Mouse (Mus musculus): ENCODE measurements around the gene Mettl8. TPM values are rescaled to one million over a fixed set of nuclear protein-coding genes. Genes with fewer than 3 reads are reported as not detected.
A peak's percentile ranks its signal among the peaks of the same experiment; 100 is the strongest.

The Mettl8 gene
- polyA plus RNA-seq, 1 experiment from 2014 or later = 12.9 TPM

DNA sequence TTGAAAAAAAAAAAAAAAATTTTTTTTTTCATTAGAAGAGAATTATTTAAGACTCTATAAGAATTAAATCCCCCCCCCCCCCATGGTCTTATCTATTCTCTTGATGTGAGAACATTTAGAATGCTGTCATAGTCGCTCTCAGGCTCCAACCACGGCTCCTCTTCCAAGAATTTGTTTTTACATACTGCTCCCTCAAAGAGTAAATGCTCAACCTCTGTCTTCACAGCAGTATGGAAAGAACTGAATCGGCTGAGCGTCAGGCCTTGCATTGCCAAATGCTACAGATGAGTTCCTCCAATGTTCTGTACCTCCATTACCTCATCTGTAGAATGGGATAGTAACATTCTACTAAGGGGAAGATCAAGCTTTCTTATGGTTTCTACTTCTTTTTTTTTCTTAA lies 16.2 kb upstream of the Mettl8 start:
- no peak for ATAC-seq (ENCODE audit: low FRiP score)
- no peaks in the 10 kb centered on the region for H3K36me3 ChIP-seq
- H3K4me1 ChIP-seq = no peaks in the 10 kb centered on the region
- H3K27ac ChIP-seq (replicated peaks) = no peak overlapping the region
- H3K9ac ChIP-seq (replicated peaks) = no peak overlapping the region
- no peaks in the 10 kb centered on the region for H3K27me3 ChIP-seq (replicated peaks)
- WGBS = 95% methylated on average over 4 of the region's 4 CpGs
- H3K4me2 ChIP-seq = no peak overlapping the region
- H3K9me3 ChIP-seq (replicated peaks) = no peaks in the 10 kb centered on the region
- no peak overlapping the region for H3K4me3 ChIP-seq (replicated peaks)

- ATAC-seq (ENCODE audit: low FRiP score) = no peak
- Histone ChIP-seq H3K27ac (replicated peaks) (peak overlapping the region; percentile 96), H3K4me1 (peaks cover 19% of the 10 kb centered on the region), H3K36me3 (peaks cover 8% of the 10 kb centered on the region; the same call in 1 of the 2 replicates), H3K27me3 (replicated peaks) (no peaks in the 10 kb centered on the region), H3K9ac (replicated peaks) (peak overlapping the region; percentile 69), H3K9me3 (replicated peaks) (no peaks in the 10 kb centered on the region), H3K4me2 (peak overlapping the region; percentile 84), H3K4me3 (replicated peaks) (peak overlapping the region; percentile 71)
- 11% methylated on average over 21 of the region's 21 CpGs for WGBS
Measured at GRCm38 (mm10) chr2:71056115-71056835, 892 bp upstream of the Mettl8 start.

DNA sequence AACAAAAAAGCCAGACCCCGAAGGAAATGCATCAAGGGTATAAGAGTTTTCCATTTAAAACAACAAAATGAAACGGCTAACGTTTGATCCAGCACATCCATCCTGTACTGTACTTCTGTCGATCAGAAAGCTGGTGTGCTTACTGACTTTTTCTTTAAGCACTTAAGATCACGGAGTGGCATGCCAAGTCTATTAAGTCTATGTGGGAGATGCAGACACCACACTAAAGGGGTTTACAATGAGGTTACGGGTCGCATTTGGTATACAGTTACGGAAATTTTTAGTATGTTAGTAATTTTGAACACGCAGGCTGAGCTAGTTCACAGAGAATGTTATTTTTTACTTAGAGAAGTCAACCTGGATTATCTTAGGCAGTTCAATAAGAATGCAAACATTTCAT lies 667 bp downstream of the Mettl8 start:
- WGBS = 31% methylated on average over 9 of the region's 9 CpGs
- peak overlapping the region; percentile 96; the same call in 1 of the 2 replicates for H3K27ac ChIP-seq (replicated peaks)
- H3K9ac ChIP-seq (replicated peaks) = peak overlapping the region; percentile 81; the same call in 1 of the 2 replicates
- peak overlapping the region; percentile 71 for H3K4me3 ChIP-seq (replicated peaks)
- peak overlapping the region; percentile 84 for H3K4me2 ChIP-seq
- no peak for ATAC-seq (ENCODE audit: low FRiP score)
- peaks cover 19% of the 10 kb centered on the region for H3K4me1 ChIP-seq
- no peaks in the 10 kb centered on the region for H3K27me3 ChIP-seq (replicated peaks)
- peaks cover 5% of the 10 kb centered on the region; the same call in 1 of the 2 replicates for H3K36me3 ChIP-seq
- no peaks in the 10 kb centered on the region for H3K9me3 ChIP-seq (replicated peaks)

GRCm38 (mm10) chr2:71050511-71050910 lies 4.9 kb downstream of the Mettl8 start:
- no peaks in the 10 kb centered on the region for H3K27me3 ChIP-seq (replicated peaks)
- no peak for ATAC-seq (ENCODE audit: low FRiP score)
- no peak overlapping the region for H3K27ac ChIP-seq (replicated peaks)
- no peak overlapping the region for H3K4me2 ChIP-seq
- 87% methylated on average over 7 of the region's 7 CpGs for WGBS
- H3K9ac ChIP-seq (replicated peaks) = no peak overlapping the region
- H3K9me3 ChIP-seq (replicated peaks) = no peaks in the 10 kb centered on the region
- H3K4me1 ChIP-seq = peaks cover 17% of the 10 kb centered on the region
- H3K36me3 ChIP-seq = no peaks in the 10 kb centered on the region
- no peak overlapping the region for H3K4me3 ChIP-seq (replicated peaks)

- WGBS = 81% methylated on average over 12 of the region's 12 CpGs
- no peak for ATAC-seq (ENCODE audit: low FRiP score)
- Histone ChIP-seq H3K27ac (replicated peaks) (no peak overlapping the region), H3K4me2 (no peak overlapping the region), H3K4me3 (replicated peaks) (no peak overlapping the region), H3K9me3 (replicated peaks) (no peaks in the 10 kb centered on the region), H3K36me3 (no peaks in the 10 kb centered on the region), H3K9ac (replicated peaks) (no peak overlapping the region), H3K27me3 (replicated peaks) (no peaks in the 10 kb centered on the region), H3K4me1 (peaks cover 3% of the 10 kb centered on the region; the same call in 1 of the 2 replicates)
Measured at GRCm38 (mm10) chr2:71048896-71049295, 6.5 kb downstream of the Mettl8 start.

DNA sequence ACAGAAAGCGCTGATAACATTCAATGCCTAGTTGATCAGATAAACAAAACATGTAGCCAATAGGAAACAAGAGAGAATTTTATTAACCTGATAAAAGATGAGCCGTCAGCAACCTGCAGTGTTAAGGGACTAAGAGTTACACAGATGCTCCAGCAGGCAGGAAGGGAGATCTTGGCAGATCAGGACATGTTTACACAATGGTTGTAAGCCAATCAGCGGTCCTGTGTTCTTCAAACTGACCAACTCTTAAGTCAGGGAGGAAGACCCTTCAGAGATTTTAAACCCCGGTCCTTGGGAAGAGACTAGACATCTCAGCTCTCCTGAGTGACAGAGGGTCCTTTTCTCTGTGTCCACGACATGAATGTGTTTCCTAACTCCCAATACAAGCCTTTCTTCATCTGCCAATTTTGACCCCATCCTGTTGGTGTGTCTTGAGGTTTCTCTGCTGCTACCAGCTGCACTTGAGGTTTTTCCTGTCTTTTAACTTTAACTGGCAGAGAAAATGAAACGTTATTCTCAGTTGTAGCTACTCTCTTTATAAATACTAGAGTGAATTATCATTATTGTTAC lies 8.5 kb downstream of the Mettl8 start:
- no peak overlapping the region for H3K27ac ChIP-seq (replicated peaks)
- H3K4me3 ChIP-seq (replicated peaks) = no peak overlapping the region
- no peaks in the 10 kb centered on the region for H3K9me3 ChIP-seq (replicated peaks)
- H3K4me2 ChIP-seq = no peak overlapping the region
- H3K4me1 ChIP-seq = no peaks in the 10 kb centered on the region
- 73% methylated on average over 6 of the region's 6 CpGs for WGBS
- ATAC-seq (ENCODE audit: low FRiP score) = no peak
- H3K27me3 ChIP-seq (replicated peaks) = no peaks in the 10 kb centered on the region
- no peak overlapping the region for H3K9ac ChIP-seq (replicated peaks)
- no peaks in the 10 kb centered on the region for H3K36me3 ChIP-seq

DNA sequence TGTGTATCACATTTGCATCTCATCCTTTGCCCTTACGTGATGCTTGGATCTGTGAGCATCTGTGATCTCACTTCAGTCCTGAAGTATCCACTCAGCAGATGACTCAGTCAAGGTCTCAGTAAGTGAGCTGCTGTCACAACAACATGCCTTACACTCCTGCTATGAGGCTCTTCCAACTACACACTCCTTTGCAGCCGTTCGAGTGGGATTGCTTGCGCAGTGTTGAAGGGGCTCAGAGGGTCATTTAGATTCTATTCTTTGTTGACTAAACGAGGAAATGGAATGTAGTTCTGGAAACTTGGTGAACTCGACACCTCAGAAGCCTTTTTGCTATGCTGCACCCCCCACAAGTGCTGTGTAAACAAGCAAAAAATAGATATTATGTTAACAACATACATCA lies 9.2 kb downstream of the Mettl8 start:
- H3K27me3 ChIP-seq (replicated peaks) = no peaks in the 10 kb centered on the region
- no peaks in the 10 kb centered on the region for H3K36me3 ChIP-seq
- H3K27ac ChIP-seq (replicated peaks) = no peak overlapping the region
- 76% methylated on average over 6 of the region's 6 CpGs for WGBS
- no peak overlapping the region for H3K4me2 ChIP-seq
- no peaks in the 10 kb centered on the region for H3K4me1 ChIP-seq
- ATAC-seq (ENCODE audit: low FRiP score) = no peak
- no peaks in the 10 kb centered on the region for H3K9me3 ChIP-seq (replicated peaks)
- no peak overlapping the region for H3K4me3 ChIP-seq (replicated peaks)
- H3K9ac ChIP-seq (replicated peaks) = no peak overlapping the region

DNA sequence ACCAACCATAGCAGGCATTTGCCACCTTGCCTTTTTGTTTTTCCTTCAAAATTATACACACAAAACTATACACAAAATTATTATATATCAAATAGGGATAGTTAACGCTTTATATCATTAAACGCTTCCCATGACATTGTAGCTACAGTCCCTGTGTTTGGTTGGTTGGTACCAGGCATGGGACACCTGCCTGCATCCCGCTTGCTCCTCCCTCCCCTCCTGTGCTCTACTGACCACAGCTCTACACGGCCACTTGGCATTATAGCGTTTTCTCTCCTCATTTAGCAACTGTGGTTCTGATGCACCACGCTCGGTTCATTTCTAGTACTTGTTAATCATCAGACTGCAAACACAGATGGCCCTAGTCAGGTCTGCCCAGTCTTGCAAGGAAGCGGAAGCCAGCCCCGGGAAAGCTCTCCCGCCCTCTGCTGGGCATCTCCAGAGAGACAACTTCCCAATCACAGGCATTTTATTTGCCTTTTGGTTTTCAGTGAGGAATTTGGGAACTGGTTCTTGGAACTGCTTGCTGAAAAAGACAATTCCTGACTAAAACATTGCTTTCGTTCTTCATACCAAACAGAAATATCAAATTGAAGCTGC lies 15.8 kb downstream of the Mettl8 start:
- no peak overlapping the region for H3K27ac ChIP-seq (replicated peaks)
- peaks cover 13% of the 10 kb centered on the region for H3K4me1 ChIP-seq
- H3K9ac ChIP-seq (replicated peaks) = no peak overlapping the region
- WGBS = 38% methylated on average over 11 of the region's 11 CpGs
- peak; percentile 72 for ATAC-seq (ENCODE audit: low FRiP score)
- H3K4me2 ChIP-seq = peak overlapping the region; percentile 31; the same call in 1 of the 2 replicates
- H3K4me3 ChIP-seq (replicated peaks) = no peak overlapping the region
- H3K36me3 ChIP-seq = no peaks in the 10 kb centered on the region
- H3K27me3 ChIP-seq (replicated peaks) = no peaks in the 10 kb centered on the region
- no peaks in the 10 kb centered on the region for H3K9me3 ChIP-seq (replicated peaks)

GRCm38 (mm10) chr2:71037447-71037846 lies 17.9 kb downstream of the Mettl8 start:
- Histone ChIP-seq H3K4me3 (replicated peaks) (no peak overlapping the region), H3K4me1 (peaks cover 30% of the 10 kb centered on the region), H3K9me3 (replicated peaks) (no peaks in the 10 kb centered on the region), H3K27me3 (replicated peaks) (no peaks in the 10 kb centered on the region), H3K4me2 (no peak overlapping the region), H3K9ac (replicated peaks) (no peak overlapping the region), H3K36me3 (no peaks in the 10 kb centered on the region), H3K27ac (replicated peaks) (no peak overlapping the region)
- ATAC-seq (ENCODE audit: low FRiP score) = no peak
- 89% methylated on average over 6 of the region's 6 CpGs for WGBS

GRCm38 (mm10) chr2:71033987-71034386 lies 21.4 kb downstream of the Mettl8 start:
- 0 out of 2 replicates have a peak overlapping the region, but pooled peaks have one; percentile 10 for H3K27ac ChIP-seq (replicated peaks)
- H3K36me3 ChIP-seq = no peaks in the 10 kb centered on the region
- no peak overlapping the region for H3K9ac ChIP-seq (replicated peaks)
- ATAC-seq (ENCODE audit: low FRiP score) = peak; percentile 30; the same call in 1 of the 2 replicates
- WGBS = 34% methylated on average over 8 of the region's 8 CpGs
- no peak overlapping the region for H3K4me2 ChIP-seq
- H3K4me1 ChIP-seq = peaks cover 32% of the 10 kb centered on the region
- no peak overlapping the region for H3K4me3 ChIP-seq (replicated peaks)
- no peaks in the 10 kb centered on the region for H3K9me3 ChIP-seq (replicated peaks)
- H3K27me3 ChIP-seq (replicated peaks) = no peaks in the 10 kb centered on the region

DNA sequence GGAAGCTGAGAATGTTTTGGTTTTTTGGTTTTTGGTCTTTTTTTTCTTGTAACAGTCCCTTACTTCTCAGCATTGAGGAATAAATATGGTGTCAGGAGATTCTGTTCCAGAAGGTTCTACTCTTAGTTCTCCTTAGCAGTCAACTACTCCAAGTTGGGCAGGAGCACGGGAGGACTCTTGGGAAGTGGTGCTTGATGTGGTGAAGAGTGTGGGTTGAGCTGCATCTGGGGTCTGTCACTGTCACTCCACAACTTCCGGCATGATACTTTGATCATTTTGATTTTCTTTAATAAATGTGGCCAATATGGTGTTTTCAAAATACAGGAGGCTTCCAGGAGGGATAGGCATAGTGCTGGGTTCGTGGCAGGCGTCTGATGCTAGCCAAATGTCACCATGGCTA lies 22.4 kb downstream of the Mettl8 start:
- H3K36me3 ChIP-seq = no peaks in the 10 kb centered on the region
- no peak overlapping the region for H3K9ac ChIP-seq (replicated peaks)
- H3K27ac ChIP-seq (replicated peaks) = peak overlapping the region; percentile 29; the same call in 1 of the 2 replicates
- 93% methylated on average over 4 of the region's 4 CpGs for WGBS
- H3K27me3 ChIP-seq (replicated peaks) = no peaks in the 10 kb centered on the region
- peaks cover 32% of the 10 kb centered on the region for H3K4me1 ChIP-seq
- H3K4me2 ChIP-seq = no peak overlapping the region
- ATAC-seq (ENCODE audit: low FRiP score) = no peak
- H3K4me3 ChIP-seq (replicated peaks) = no peak overlapping the region
- H3K9me3 ChIP-seq (replicated peaks) = no peaks in the 10 kb centered on the region

All from neural tube, embryonic 15.5 days (tissue).